8 mouse cellular contexts compared by ENCODE assay signal in the genomic region with DNA sequence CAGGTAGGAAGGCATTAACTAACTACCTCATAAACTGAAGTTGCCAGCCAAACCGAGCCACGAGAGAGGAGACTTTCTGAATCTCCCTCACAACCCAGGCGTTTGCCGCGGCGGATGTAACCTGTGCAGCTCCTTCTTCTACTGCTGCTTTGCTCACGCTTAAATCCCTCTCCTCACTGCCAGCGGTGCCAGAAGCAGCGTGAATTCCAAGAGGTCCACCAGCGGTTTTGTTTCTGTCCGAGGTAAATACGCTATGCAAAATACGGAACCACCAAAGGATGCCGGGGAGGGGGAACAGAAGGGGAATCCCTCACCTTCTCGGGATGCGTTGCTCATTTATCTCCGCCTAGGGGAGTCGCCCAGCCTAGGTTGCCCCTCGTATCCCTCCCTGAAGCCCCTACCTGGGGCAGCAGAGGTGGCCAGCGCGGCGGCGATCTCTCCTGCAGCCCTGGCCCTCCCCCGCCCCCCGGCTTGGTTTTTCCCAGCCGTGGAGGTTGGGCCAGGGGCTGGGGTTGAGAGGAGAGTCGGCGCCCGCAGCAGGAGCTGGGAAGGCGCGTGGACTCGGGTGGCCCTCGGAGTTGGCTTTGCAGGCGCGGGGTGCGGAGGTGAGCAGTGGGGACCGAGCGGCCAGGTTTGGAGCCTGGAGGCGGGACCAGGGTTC. TPM values are rescaled to one million over a fixed set of nuclear protein-coding genes. Genes with fewer than 3 reads are reported as not detected.
DNase-seq lines count a peak whose midpoint lies in the region; ATAC-seq and TF ChIP-seq lines count a peak whose summit lies in the region.

A gene (plus strand): TSS at position 30 of the 661 bp plus-strand sequence.

- TF ChIP-seq CTCF in cortical plate, adult 2 months (IDR thresholded peaks at IDR 0.05; ENCODE audit: extremely low read depth, insufficient read depth, low read length) = no peak

- under 1% methylated on average over 34 of the region's 39 CpGs for WGBS in liver, embryonic 13.5 days (ENCODE audit: insufficient replicate concordance)
- WGBS in neural tube, embryonic 11.5 days = under 1% methylated on average over 34 of the region's 39 CpGs

- H3K36me3 ChIP-seq in liver, embryonic 13.5 days = no peaks in the 10 kb centered on the region
- H3K36me3 ChIP-seq in neural tube, embryonic 11.5 days (ENCODE audit: control insufficient read depth, insufficient read depth, low read length) = no peaks in the 10 kb centered on the region

- H3K9ac ChIP-seq in liver, embryonic 13.5 days = no peak within 1 kb of the TSS
- peak within 1 kb of the TSS; percentile 81 for H3K9ac ChIP-seq in neural tube, embryonic 11.5 days (ENCODE audit: low read length)

- peaks cover 62% of the 10 kb centered on the region for H3K27me3 ChIP-seq in liver, embryonic 13.5 days
- H3K27me3 ChIP-seq in neural tube, embryonic 11.5 days (ENCODE audit: control insufficient read depth, insufficient read depth, low read length) = peaks cover 3% of the 10 kb centered on the region; the same call in 1 of the 2 replicates

- no peaks in the 10 kb centered on the region for H3K4me1 ChIP-seq in cortical plate, adult 2 months (ENCODE audit: control insufficient read depth, insufficient read depth, low read length)
- peaks cover 3% of the 10 kb centered on the region; the same call in 1 of the 2 replicates for H3K4me1 ChIP-seq in liver, embryonic 13.5 days (replicated peaks)
- H3K4me1 ChIP-seq in neural tube, embryonic 11.5 days (ENCODE audit: control insufficient read depth, insufficient read depth, low read length) = peaks cover 11% of the 10 kb centered on the region

- H3K4me2 ChIP-seq in liver, embryonic 13.5 days = peak within 1 kb of the TSS; percentile 73
- H3K4me2 ChIP-seq in neural tube, embryonic 11.5 days (ENCODE audit: low read depth) = peak within 1 kb of the TSS; percentile 95

- TF ChIP-seq POLR2A in cortical plate, adult 2 months (IDR thresholded peaks at IDR 0.05; ENCODE audit: extremely low read depth, insufficient read depth, low read length) = no peak

- ATAC-seq in granulocyte monocyte progenitor cell, adult 5-6 weeks (replicated peaks; ENCODE audit: poor library complexity, severe bottlenecking) = peak; percentile 41
- 0 out of 2 replicates have a peak, but pooled peaks have one; percentile 36 for ATAC-seq in liver, embryonic 13.5 days (ENCODE audit: low read depth)
- peak; percentile 82 for ATAC-seq in neural tube, embryonic 11.5 days (ENCODE audit: insufficient read depth, low FRiP score, low TSS enrichment)

- DNase-seq in left cerebral cortex, adult 18-20 months (ENCODE audit: low spot score in 2 of 2) = peak; percentile 10 to 19
- DNase-seq in left cerebral cortex, adult 11 months (ENCODE audit: low spot score) = no peak
- peak; percentile 10 for DNase-seq in kidney, adult 11 months
- no peak for DNase-seq in liver, embryonic 13.5 days
- DNase-seq in neural tube, embryonic 11.5 days (ENCODE audit: low spot score) = peak; percentile 84
- DNase-seq in spleen, postnatal 10 days (ENCODE audit: low spot score in 2 of 2) = no peak

- no peak within 1 kb of the TSS for H3K27ac ChIP-seq in cortical plate, adult 2 months (ENCODE audit: insufficient read depth, low read length)
- no peak within 1 kb of the TSS for H3K27ac ChIP-seq in liver, embryonic 13.5 days
- H3K27ac ChIP-seq in neural tube, embryonic 11.5 days (ENCODE audit: low read depth, low read length) = peak within 1 kb of the TSS; percentile 72

- H3K9me3 ChIP-seq in liver, embryonic 13.5 days (replicated peaks) = no peaks in the 10 kb centered on the region
- no peaks in the 10 kb centered on the region for H3K9me3 ChIP-seq in neural tube, embryonic 11.5 days (ENCODE audit: control insufficient read depth, low read length)

- peak within 1 kb of the TSS; percentile 77 for H3K4me3 ChIP-seq in cortical plate, adult 2 months (ENCODE audit: insufficient read depth, low read length)
- peak within 1 kb of the TSS; percentile 47 for H3K4me3 ChIP-seq in liver, embryonic 13.5 days (replicated peaks)
- peak within 1 kb of the TSS; percentile 73 for H3K4me3 ChIP-seq in neural tube, embryonic 11.5 days (ENCODE audit: low read depth, low read length)

RNA-seq across cellular contexts. Expression of the gene that starts here (rescaled TPM):
- total RNA-seq in left cerebral cortex, adult 18-20 months (2021) = 10 to 100 TPM; 18.7 to 23.6 TPM
- 12.2 and 12.5 TPM in 2 replicates for polyA plus RNA-seq in cortical plate, adult 2 months (2012; rRNA removed)
- not detected in 2 replicates for total RNA-seq in granulocyte monocyte progenitor cell, adult 5-6 weeks (2014; fragmentation: Nextera tagmentation)
- not detected in 2 replicates for total RNA-seq in granulocyte monocyte progenitor cell, adult 5-6 weeks (2017)
- polyA plus RNA-seq in liver, embryonic 13.5 days (2015; fragmentation: Nextera tagmentation; extraction: Ambion mirVana) = 0.34 and 0.37 TPM in 2 replicates
- 25.2 and 28.6 TPM in 2 replicates for polyA plus RNA-seq in neural tube, embryonic 11.5 days (2014; fragmentation: Nextera tagmentation; extraction: Ambion mirVana)

Comparison
In these comparisons a context has a peak if more than half of its experiments do, and no peak if none do; other contexts are left out.
1. RNA of the gene that starts here (total RNA-seq): 18.7 to 23.6 TPM in left cerebral cortex, adult 18-20 months; not detected in granulocyte monocyte progenitor cell, adult 5-6 weeks; every median in the first group is over 10 times any median in the second.
2. DNase-seq: peak in left cerebral cortex, adult 18-20 months (2 of 2), kidney, adult 11 months (single experiment) and neural tube, embryonic 11.5 days (single experiment); none in left cerebral cortex, adult 11 months (single experiment), liver, embryonic 13.5 days (single experiment) and spleen, postnatal 10 days (0 of 2).
3. Peak in ATAC-seq in granulocyte monocyte progenitor cell, adult 5-6 weeks; RNA of the gene not detected or under 1 TPM.
4. Peak in ATAC-seq, H3K4me3 ChIP-seq and H3K4me2 ChIP-seq in liver, embryonic 13.5 days; RNA of the gene not detected or under 1 TPM.
5. Peak in every context shown above with its lines, with median percentiles within 50 percentile points of each other: H3K4me3 ChIP-seq and ATAC-seq.